Mouse (Mus musculus) left cerebral cortex, adult 18-20 months (tissue): ENCODE measurements around the gene BC028528. TPM values are rescaled to one million over a fixed set of nuclear protein-coding genes. Genes with fewer than 3 reads are reported as not detected.
"Not testable (repeated sequence)": the region's sequence is repeated elsewhere in the genome, so short reads cannot be mapped to it uniquely, and the experiment has no call there.

ENCODE experiments used
- DNase-seq, 2 experiments: peaks; one replicate each; pipeline ENCODE4 v3.0.0; 2021 to 2022; ENCODE audit warnings: low spot score in 2 of 2, mixed read lengths in 1 of 2
- total RNA-seq, 2 experiments: library from RNA; stranded (reverse); gene quantifications; 2 replicates each; pipeline ENCODE4 v1.2.3; 2021

Gene BC028528
- total RNA-seq, 2 experiments from 2014 or later: 3.6 to 6.3 TPM

- peak; percentile 51 to 52 for DNase-seq
Measured at GRCm38 (mm10) chr3:95905940-95906492, 14.2 kb upstream of the BC028528 start.

- peak in 1 of 2 experiments; percentile 44 for DNase-seq
Measured at GRCm38 (mm10) chr3:95905146-95905939, 13.5 kb upstream of the BC028528 start.

- DNase-seq: no peak
Measured at GRCm38 (mm10) chr3:95904568-95904967, 12.8 kb upstream of the BC028528 start, which contains the start of gene Car14. TSS of gene Car14 (minus strand) at chr3:95904691.

GRCm38 (mm10) chr3:95903753-95904502 lies 12.1 kb upstream of the BC028528 start:
- DNase-seq: no peak

- no peak for DNase-seq
Measured at GRCm38 (mm10) chr3:95902643-95903042, 10.8 kb upstream of the BC028528 start.

GRCm38 (mm10) chr3:95902373-95902625 lies 10.5 kb upstream of the BC028528 start:
- DNase-seq: no peak

- DNase-seq: no peak
Measured at GRCm38 (mm10) chr3:95901616-95902372, 10.0 kb upstream of the BC028528 start.

- no peak for DNase-seq
Measured at GRCm38 (mm10) chr3:95899800-95900524, 8.2 kb upstream of the BC028528 start.

GRCm38 (mm10) chr3:95895501-95895900 lies 3.7 kb upstream of the BC028528 start:
- DNase-seq: not testable (repeated sequence)

- peak in 1 of 2 experiments; percentile 32 for DNase-seq
Measured at GRCm38 (mm10) chr3:95894317-95895160, 2.7 kb upstream of the BC028528 start.

GRCm38 (mm10) chr3:95893606-95894316 lies 2.0 kb upstream of the BC028528 start, which contains the start of gene Aph1a:
TSS of gene Aph1a (plus strand) at chr3:95893969.
- DNase-seq: peak; percentile 94 to 95

GRCm38 (mm10) chr3:95893126-95893525 lies 1.3 kb upstream of the BC028528 start:
- DNase-seq: no peak

GRCm38 (mm10) chr3:95892066-95893052 lies 554 bp upstream of the BC028528 start:
- no peak for DNase-seq

- no peak for DNase-seq
Measured at GRCm38 (mm10) chr3:95889664-95890063, 2.1 kb downstream of the BC028528 start.

- DNase-seq: no peak
Measured at GRCm38 (mm10) chr3:95887596-95887995, 4.2 kb downstream of the BC028528 start.

- DNase-seq: no peak
Measured at GRCm38 (mm10) chr3:95884400-95884799, 7.4 kb downstream of the BC028528 start.

- peak; percentile 71 to 81 for DNase-seq
Measured at GRCm38 (mm10) chr3:95882816-95883425, 8.9 kb downstream of the BC028528 start.
